Mouse (Mus musculus): ENCODE measurements at regions not wholly inside any gene's neighbourhood (a gene's known extent, or its start where the extent isn't known, plus 50 kb on each side); places are given as distances from the start of the nearest gene placed in this dataset.

DNA sequence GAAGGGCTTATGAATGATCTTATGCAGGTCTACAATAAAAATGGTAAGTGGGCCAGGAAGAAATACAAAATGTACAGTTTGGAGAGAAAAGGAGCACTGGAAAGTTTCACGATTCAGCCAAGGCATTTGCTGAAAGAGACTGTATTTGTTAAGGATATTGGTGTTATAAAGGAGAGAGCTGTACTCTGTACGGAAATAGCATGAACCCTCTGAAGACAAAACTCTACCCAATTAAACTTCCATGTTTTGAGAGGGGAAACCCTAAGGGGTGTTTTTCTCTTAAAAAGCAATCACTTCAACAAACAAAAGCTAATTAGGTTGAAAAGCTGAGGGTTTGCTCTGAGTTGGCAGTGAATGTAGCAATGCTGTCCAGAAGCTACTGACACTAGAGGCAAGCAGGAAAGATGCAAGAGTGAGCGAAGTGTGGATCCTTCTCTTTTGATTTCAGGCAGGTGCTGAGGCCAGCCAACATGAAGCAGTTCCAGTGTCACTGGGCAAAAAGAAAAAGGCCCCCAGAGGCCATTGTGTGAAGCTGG is 378.2 kb downstream of the Prdm13 start:
- H3K36me3 ChIP-seq (ENCODE audit: control insufficient read depth, insufficient read depth, low read length): no peaks in the 10 kb centered on the region

DNA sequence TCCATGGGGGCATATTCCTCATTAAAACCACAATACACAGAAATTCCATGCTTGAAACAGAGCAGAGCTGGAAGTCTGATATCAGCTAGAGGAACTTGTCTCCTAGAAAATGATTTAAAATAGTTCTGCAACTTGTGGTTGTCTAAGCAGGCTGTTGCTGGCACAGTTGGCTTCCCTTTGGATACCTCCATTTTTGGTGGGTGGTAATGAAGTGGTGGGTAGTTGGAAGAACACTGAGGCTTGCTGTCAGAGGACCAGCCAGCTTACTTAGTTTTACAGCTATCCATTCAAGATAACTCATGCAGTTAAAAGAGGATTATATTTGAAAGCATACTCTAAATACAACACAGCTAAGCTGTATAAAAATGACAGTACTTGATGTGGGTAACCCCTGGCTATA is 385.6 kb downstream of the Prdm13 start:
- H3K9ac ChIP-seq (ENCODE audit: low read length): no peak overlapping the region
- ATAC-seq (ENCODE audit: insufficient number of reproducible peaks, insufficient read depth, low FRiP score, low read depth): no peak
- H3K36me3 ChIP-seq (ENCODE audit: control insufficient read depth, insufficient read depth, low read length): no peaks in the 10 kb centered on the region
- H3K4me1 ChIP-seq (ENCODE audit: control insufficient read depth in 2 of 2, insufficient read depth in 2 of 2, low read length in 2 of 2): no peaks in the 10 kb centered on the region
- H3K4me2 ChIP-seq (ENCODE audit: low read length): no peak overlapping the region
- no peak overlapping the region for H3K27ac ChIP-seq (replicated peaks in 1 of 2; ENCODE audit: control insufficient read depth in 1 of 2, insufficient read depth in 1 of 2, low read depth in 2 of 2, low read length in 2 of 2)
- no peaks in the 10 kb centered on the region for H3K9me3 ChIP-seq (ENCODE audit: control insufficient read depth, low read length)
- H3K27me3 ChIP-seq (ENCODE audit: control insufficient read depth, insufficient read depth, low read length): no peaks in the 10 kb centered on the region
- H3K4me3 ChIP-seq (ENCODE audit: control insufficient read depth in 1 of 2, insufficient read depth in 1 of 2, low read depth in 1 of 2, low read length in 2 of 2): no peak overlapping the region

More for the DNA sequence above, 378.2 kb downstream of the Prdm13 start:
- no peak overlapping the region for H3K27ac ChIP-seq (replicated peaks in 1 of 2; ENCODE audit: control insufficient read depth in 1 of 2, insufficient read depth in 1 of 2, low read depth in 2 of 2, low read length in 2 of 2)
- H3K4me3 ChIP-seq (ENCODE audit: control insufficient read depth in 1 of 2, insufficient read depth in 1 of 2, low read depth in 1 of 2, low read length in 2 of 2): no peak overlapping the region
- H3K9ac ChIP-seq (ENCODE audit: low read length): no peak overlapping the region
- H3K27me3 ChIP-seq (ENCODE audit: control insufficient read depth, insufficient read depth, low read length): no peaks in the 10 kb centered on the region
- whole genome bisulfite sequencing: 69% methylated on average over 3 of the region's 3 CpGs
- H3K4me2 ChIP-seq (ENCODE audit: low read length): no peak overlapping the region
- ATAC-seq (ENCODE audit: insufficient number of reproducible peaks, insufficient read depth, low FRiP score, low read depth): no peak
- H3K9me3 ChIP-seq (ENCODE audit: control insufficient read depth, low read length): no peaks in the 10 kb centered on the region
- H3K4me1 ChIP-seq (ENCODE audit: control insufficient read depth in 2 of 2, insufficient read depth in 2 of 2, low read length in 2 of 2): no peaks in the 10 kb centered on the region

DNA sequence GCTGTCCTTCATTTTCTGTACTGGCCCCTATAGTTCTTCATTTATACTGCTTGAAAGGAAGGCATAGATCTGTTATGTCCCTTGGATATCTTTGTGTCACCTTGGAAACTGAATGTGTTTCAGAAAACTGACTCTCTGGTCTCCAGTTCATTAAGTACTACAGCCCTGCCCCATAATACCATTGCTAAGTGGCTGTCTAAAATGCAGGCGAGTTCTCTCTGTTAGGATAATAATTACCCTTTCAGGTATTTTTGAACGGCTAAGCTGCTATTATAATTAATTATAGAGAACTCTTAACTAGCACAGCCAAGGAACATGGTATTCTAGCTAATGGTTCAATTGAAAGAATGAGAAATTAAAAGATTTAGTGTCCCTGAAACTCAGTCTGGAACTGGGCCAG is 418.5 kb downstream of the Prdm13 start:
- no peak for ATAC-seq (ENCODE audit: insufficient number of reproducible peaks, insufficient read depth, low FRiP score, low read depth)
- WGBS: 71% methylated on average over 2 of the region's 2 CpGs
- no peaks in the 10 kb centered on the region for H3K9me3 ChIP-seq (ENCODE audit: control insufficient read depth, low read length)

DNA sequence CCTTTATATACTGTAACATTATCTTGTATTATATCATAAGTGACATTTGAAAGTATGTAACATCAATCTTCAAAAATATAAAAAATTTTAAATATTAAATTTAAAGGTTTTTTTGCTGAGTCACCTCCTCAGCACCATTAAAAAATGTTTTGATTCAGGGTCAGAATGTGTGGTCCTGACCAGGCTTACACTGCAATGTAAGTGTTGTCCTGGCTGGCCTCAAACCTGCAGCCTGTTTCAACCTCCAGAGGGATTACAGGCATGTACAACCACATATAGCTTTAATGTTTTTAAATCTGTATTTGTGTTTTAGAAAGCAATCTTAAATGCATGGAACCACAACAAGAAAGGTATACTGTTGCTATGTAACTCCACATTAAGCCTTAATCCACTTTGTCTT is 418.9 kb downstream of the Prdm13 start:
- ATAC-seq (ENCODE audit: insufficient number of reproducible peaks, insufficient read depth, low FRiP score, low read depth): no peak
- H3K9ac ChIP-seq (ENCODE audit: low read length): no peak overlapping the region
- H3K4me2 ChIP-seq (ENCODE audit: low read length): no peak overlapping the region
- no peak overlapping the region for H3K27ac ChIP-seq (replicated peaks in 1 of 2; ENCODE audit: control insufficient read depth in 1 of 2, insufficient read depth in 1 of 2, low read depth in 2 of 2, low read length in 2 of 2)
- H3K27me3 ChIP-seq (ENCODE audit: control insufficient read depth, insufficient read depth, low read length): no peaks in the 10 kb centered on the region
- H3K4me1 ChIP-seq (ENCODE audit: control insufficient read depth in 2 of 2, insufficient read depth in 2 of 2, low read length in 2 of 2): no peaks in the 10 kb centered on the region
- no peak overlapping the region for H3K4me3 ChIP-seq (ENCODE audit: control insufficient read depth in 1 of 2, insufficient read depth in 1 of 2, low read depth in 1 of 2, low read length in 2 of 2)
- no peaks in the 10 kb centered on the region for H3K36me3 ChIP-seq (ENCODE audit: control insufficient read depth, insufficient read depth, low read length)
- no peaks in the 10 kb centered on the region for H3K9me3 ChIP-seq (ENCODE audit: control insufficient read depth, low read length)

More for the DNA sequence above, 418.5 kb downstream of the Prdm13 start:
- Histone ChIP-seq H3K27me3 (ENCODE audit: control insufficient read depth, insufficient read depth, low read length) (no peaks in the 10 kb centered on the region), H3K4me1 (ENCODE audit: control insufficient read depth in 2 of 2, insufficient read depth in 2 of 2, low read length in 2 of 2) (no peaks in the 10 kb centered on the region), H3K4me3 (ENCODE audit: control insufficient read depth in 1 of 2, insufficient read depth in 1 of 2, low read depth in 1 of 2, low read length in 2 of 2) (no peak overlapping the region), H3K4me2 (ENCODE audit: low read length) (no peak overlapping the region), H3K27ac (replicated peaks in 1 of 2; ENCODE audit: control insufficient read depth in 1 of 2, insufficient read depth in 1 of 2, low read depth in 2 of 2, low read length in 2 of 2) (no peak overlapping the region), H3K9ac (ENCODE audit: low read length) (no peak overlapping the region), H3K36me3 (ENCODE audit: control insufficient read depth, insufficient read depth, low read length) (no peaks in the 10 kb centered on the region)

DNA sequence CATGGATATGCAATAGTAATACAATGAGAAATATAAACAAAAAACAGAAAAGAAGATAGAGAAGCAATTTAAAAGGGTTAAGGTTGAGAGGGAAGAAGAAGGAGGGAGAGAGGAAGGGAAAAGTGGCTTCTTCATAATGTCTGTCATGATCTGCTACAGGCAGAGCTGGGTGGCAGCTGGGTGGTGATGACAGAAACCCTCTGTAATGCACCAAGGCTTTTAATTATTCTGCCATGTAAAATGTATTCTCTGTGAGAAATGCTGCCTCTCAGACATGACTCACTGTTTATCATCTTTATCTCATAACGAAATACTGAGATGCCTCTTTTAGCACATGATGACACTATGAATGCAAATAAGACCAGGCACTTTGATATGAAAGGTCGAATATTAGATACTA is 435.4 kb downstream of the Prdm13 start:
- H3K4me3 ChIP-seq (ENCODE audit: control insufficient read depth in 1 of 2, insufficient read depth in 1 of 2, low read depth in 1 of 2, low read length in 2 of 2): no peak overlapping the region
- H3K36me3 ChIP-seq (ENCODE audit: control insufficient read depth, insufficient read depth, low read length): no peaks in the 10 kb centered on the region
- ATAC-seq (ENCODE audit: insufficient number of reproducible peaks, insufficient read depth, low FRiP score, low read depth): no peak
- no peak overlapping the region for H3K4me2 ChIP-seq (ENCODE audit: low read length)
- H3K27me3 ChIP-seq (ENCODE audit: control insufficient read depth, insufficient read depth, low read length): no peaks in the 10 kb centered on the region
- 61% methylated on average over 2 of the region's 2 CpGs for WGBS
- H3K4me1 ChIP-seq (ENCODE audit: control insufficient read depth in 2 of 2, insufficient read depth in 2 of 2, low read length in 2 of 2): no peaks in the 10 kb centered on the region
- H3K9me3 ChIP-seq (ENCODE audit: control insufficient read depth, low read length): no peaks in the 10 kb centered on the region
- no peak overlapping the region for H3K9ac ChIP-seq (ENCODE audit: low read length)
- no peak overlapping the region for H3K27ac ChIP-seq (replicated peaks in 1 of 2; ENCODE audit: control insufficient read depth in 1 of 2, insufficient read depth in 1 of 2, low read depth in 2 of 2, low read length in 2 of 2)

DNA sequence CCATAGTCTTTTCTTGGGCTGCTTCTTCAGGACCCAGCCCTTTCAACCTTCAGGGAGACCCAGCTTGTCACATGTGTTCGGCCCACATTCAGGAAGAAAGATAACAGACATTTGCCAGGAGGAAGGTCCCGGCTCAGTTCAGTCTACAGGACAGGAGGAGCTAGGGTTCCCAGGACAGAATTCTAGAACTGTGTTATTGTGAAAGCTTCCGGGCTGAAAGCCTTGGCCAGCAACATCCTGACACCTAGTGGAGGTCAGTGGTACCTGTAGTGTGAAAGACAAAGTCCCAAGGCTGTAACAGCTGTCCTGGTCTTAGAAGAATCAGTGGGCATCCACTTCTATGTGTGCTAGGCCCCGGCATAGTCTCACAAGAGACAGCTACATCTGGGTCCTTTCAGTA is 463.1 kb downstream of the Prdm13 start:
- H3K4me2 ChIP-seq (ENCODE audit: low read length): no peak overlapping the region
- 0 out of 2 replicates have a peak, but pooled peaks have one; percentile 47 for ATAC-seq (ENCODE audit: insufficient number of reproducible peaks, insufficient read depth, low FRiP score, low read depth)
- 21% methylated on average over 4 of the region's 4 CpGs for WGBS

DNA sequence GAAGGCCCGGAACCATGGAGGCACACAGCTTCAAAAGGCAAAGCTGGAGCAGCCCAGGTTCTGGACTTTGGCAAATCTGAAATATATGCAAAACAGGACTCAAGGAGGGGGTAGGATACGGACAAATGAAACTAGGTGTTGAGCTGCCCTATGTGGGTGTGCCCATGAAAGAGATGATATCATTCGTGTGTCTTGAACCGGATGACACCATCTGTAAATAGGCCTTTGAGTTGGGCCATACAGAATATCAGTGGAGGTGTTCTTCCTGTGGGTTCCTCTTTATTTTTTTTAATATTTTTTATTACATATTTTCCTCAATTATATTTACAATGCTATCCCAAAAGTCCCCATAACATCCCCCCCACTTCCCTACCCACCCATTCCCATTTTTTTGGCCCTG is 478.1 kb downstream of the Prdm13 start:
- no peaks in the 10 kb centered on the region for H3K27me3 ChIP-seq (ENCODE audit: control insufficient read depth, insufficient read depth, low read length)
- no peaks in the 10 kb centered on the region for H3K9me3 ChIP-seq (ENCODE audit: control insufficient read depth, low read length)
- no peak overlapping the region for H3K27ac ChIP-seq (replicated peaks in 1 of 2; ENCODE audit: control insufficient read depth in 1 of 2, insufficient read depth in 1 of 2, low read depth in 2 of 2, low read length in 2 of 2)
- H3K4me1 ChIP-seq (ENCODE audit: control insufficient read depth in 2 of 2, insufficient read depth in 2 of 2, low read length in 2 of 2): no peaks in the 10 kb centered on the region
- H3K4me2 ChIP-seq (ENCODE audit: low read length): no peak overlapping the region
- H3K36me3 ChIP-seq (ENCODE audit: control insufficient read depth, insufficient read depth, low read length): no peaks in the 10 kb centered on the region
- WGBS: 87% methylated on average over 4 of the region's 4 CpGs
- H3K9ac ChIP-seq (ENCODE audit: low read length): no peak overlapping the region
- ATAC-seq (ENCODE audit: insufficient number of reproducible peaks, insufficient read depth, low FRiP score, low read depth): no peak
- H3K4me3 ChIP-seq (ENCODE audit: control insufficient read depth in 1 of 2, insufficient read depth in 1 of 2, low read depth in 1 of 2, low read length in 2 of 2): no peak overlapping the region

More for the DNA sequence above, 463.1 kb downstream of the Prdm13 start:
- Histone ChIP-seq H3K4me1 (ENCODE audit: control insufficient read depth in 2 of 2, insufficient read depth in 2 of 2, low read length in 2 of 2) (no peaks in the 10 kb centered on the region), H3K27ac (replicated peaks in 1 of 2; ENCODE audit: control insufficient read depth in 1 of 2, insufficient read depth in 1 of 2, low read depth in 2 of 2, low read length in 2 of 2) (no peak overlapping the region), H3K9me3 (ENCODE audit: control insufficient read depth, low read length) (no peaks in the 10 kb centered on the region), H3K9ac (ENCODE audit: low read length) (no peak overlapping the region), H3K27me3 (ENCODE audit: control insufficient read depth, insufficient read depth, low read length) (no peaks in the 10 kb centered on the region), H3K36me3 (ENCODE audit: control insufficient read depth, insufficient read depth, low read length) (no peaks in the 10 kb centered on the region), H3K4me3 (ENCODE audit: control insufficient read depth in 1 of 2, insufficient read depth in 1 of 2, low read depth in 1 of 2, low read length in 2 of 2) (no peak overlapping the region)

DNA sequence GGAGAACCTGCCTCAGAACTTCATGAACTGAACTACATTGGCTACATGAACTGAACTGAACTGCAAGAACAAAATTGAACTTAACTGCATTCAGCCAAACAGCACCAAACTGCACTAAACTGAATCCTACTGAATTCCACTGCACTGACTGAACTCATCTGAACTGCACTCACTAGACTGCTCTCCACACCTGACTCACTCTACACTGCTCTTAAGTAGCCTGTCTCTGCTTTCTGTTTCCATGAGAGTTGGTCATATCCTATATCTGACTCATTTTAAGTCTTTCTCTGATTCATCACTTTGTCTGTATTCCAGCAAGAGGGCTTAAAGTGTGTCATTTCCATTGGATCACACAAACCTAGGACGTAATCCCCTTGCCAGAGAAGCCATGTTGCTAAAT is 490.1 kb downstream of the Prdm13 start:
- H3K27ac ChIP-seq (replicated peaks in 1 of 2; ENCODE audit: control insufficient read depth in 1 of 2, insufficient read depth in 1 of 2, low read depth in 2 of 2, low read length in 2 of 2): no peak overlapping the region
- H3K36me3 ChIP-seq (ENCODE audit: control insufficient read depth, insufficient read depth, low read length): no peaks in the 10 kb centered on the region
- ATAC-seq (ENCODE audit: insufficient number of reproducible peaks, insufficient read depth, low FRiP score, low read depth): no peak
- H3K4me1 ChIP-seq (ENCODE audit: control insufficient read depth in 2 of 2, insufficient read depth in 2 of 2, low read length in 2 of 2): no peaks in the 10 kb centered on the region
- WGBS: 76% methylated on average over 1 of the region's 1 CpGs
- no peaks in the 10 kb centered on the region for H3K9me3 ChIP-seq (ENCODE audit: control insufficient read depth, low read length)
- no peak overlapping the region for H3K9ac ChIP-seq (ENCODE audit: low read length)
- H3K27me3 ChIP-seq (ENCODE audit: control insufficient read depth, insufficient read depth, low read length): no peaks in the 10 kb centered on the region
- H3K4me3 ChIP-seq (ENCODE audit: control insufficient read depth in 1 of 2, insufficient read depth in 1 of 2, low read depth in 1 of 2, low read length in 2 of 2): no peak overlapping the region
- H3K4me2 ChIP-seq (ENCODE audit: low read length): no peak overlapping the region

Data from heart, embryonic 14.5 days (tissue).